Mouse (Mus musculus) frontal cortex, postnatal 10 days (tissue): ENCODE data around the gene Fbxo3.
A peak's percentile ranks its signal among the peaks of the same experiment; 100 is the strongest.
"Not testable (repeated sequence)": the region's sequence is repeated elsewhere in the genome, so short reads cannot be mapped to it uniquely, and the experiment has no call there.

ENCODE experiments used
- DNase-seq, 2 experiments: peaks; one replicate each; pipeline ENCODE4 v3.0.0; 2022; ENCODE audit warnings: low spot score in 2 of 2, mixed read lengths in 1 of 2

Fbxo3 gene

DNA sequence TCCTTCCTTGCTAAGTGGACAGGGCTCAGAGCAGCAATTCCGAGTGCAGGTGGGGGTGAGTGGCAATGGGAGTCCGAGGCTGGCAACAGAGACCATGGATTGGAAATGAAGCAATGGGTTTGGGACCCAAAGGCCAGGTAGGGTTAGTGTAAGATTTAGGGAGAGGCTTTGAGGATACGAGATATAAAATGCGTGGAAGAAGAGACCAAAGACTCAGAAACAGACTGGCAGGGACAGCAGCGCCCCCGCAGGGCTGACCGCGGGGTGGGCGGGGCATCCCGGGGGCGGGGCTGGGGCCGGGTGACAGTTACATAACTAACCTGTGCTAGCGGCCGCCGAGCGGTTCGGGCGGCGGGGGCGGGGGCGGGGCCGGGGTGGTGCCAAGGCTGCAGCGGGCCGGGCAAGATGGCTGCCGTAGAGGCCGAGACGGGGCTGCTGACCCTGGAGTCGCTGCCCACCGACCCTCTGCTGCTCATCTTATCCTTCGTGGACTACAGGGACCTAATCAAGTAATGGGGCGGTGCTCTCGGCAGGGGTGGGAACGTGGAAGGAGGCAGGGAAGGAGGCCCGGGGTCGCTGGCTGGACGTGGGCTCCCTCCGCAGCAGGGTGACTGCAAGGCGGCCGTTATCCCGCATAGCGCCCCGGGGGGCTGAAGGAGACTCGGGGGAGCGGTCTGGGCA is at the start of gene Fbxo3:
Fbxo3 (plus strand) TSS at position 264 of the 681 bp plus-strand sequence.
- peak; percentile 76 to 79 for DNase-seq

DNA sequence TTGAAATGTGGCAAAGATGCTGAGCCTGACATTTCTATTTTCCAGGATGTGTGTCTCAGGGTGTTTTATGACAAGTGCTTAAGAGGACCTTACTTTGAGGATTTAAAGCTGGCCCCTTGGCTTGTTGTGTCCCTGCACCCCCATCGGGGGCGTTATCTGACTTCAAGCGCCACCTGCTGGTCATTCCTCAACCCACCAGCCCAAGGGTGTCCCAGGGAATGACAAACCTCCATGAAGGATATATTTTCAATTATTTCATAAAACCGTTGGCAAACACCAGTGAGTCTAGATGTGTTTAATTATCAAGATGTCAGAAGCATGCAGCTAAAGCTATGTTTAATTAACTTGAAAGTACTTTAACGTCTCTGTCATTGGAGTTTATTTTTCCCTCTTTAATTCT is 45.3 kb upstream of the Fbxo3 start:
- peak in 1 of 2 experiments; percentile 56 for DNase-seq

DNA sequence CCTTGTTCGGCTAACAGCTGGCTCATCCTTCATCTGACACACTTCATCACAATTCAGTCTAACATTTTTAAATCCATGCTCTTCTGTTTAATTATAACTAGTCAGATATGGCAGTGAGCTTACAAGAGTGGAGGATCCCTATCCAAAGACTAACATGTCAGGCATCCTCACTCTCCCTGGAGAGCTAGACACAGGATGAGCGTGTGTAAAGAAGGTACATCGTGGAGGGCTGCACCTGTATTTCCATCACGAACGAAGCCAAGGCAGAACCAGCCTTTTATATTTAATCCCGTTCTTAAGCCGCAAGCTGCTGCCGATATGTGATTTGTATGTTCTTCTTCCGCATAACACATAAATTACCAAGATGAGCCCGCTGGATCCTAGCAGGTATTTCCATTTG is 44.4 kb upstream of the Fbxo3 start:
- DNase-seq: no peak

DNA sequence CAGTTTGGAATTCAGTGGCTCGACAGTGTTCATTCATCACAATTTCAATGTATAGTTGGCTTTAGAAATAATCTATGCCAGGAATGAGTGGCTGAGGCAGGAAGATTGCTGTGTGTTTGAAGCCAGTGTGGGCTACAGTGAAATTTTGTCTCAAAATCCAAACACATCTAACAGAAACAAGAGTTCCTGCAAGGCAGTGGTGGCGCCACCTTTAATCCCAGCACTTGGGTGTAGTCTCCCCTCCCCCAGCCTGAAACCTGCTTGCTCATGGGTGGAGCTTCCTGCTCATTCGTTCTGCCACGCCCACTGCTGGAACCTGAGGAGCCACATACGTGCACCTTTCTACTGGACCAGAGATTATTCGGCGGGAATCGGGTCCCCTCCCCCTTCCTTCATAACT is 39.9 kb upstream of the Fbxo3 start:
- DNase-seq: not testable (repeated sequence)

DNA sequence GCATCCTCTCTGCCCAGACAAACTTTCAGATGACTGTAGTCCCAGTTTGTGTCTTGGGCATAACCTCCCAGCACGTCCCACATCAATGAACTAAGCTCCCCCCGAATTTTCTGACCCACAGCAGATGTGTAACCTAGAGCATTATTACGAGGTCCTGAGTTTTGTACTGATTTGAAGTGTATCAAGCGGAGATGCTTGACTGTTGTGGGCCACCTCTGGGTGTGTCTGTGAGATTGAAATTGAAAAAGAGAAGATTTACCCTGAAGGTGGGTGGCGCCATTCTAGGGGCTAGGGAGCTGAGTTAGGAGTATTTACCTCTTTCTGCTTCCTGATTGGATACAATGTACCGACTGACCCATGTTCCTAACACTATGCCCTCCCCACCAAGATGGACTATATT is 37.8 kb upstream of the Fbxo3 start:
- DNase-seq: no peak

DNA sequence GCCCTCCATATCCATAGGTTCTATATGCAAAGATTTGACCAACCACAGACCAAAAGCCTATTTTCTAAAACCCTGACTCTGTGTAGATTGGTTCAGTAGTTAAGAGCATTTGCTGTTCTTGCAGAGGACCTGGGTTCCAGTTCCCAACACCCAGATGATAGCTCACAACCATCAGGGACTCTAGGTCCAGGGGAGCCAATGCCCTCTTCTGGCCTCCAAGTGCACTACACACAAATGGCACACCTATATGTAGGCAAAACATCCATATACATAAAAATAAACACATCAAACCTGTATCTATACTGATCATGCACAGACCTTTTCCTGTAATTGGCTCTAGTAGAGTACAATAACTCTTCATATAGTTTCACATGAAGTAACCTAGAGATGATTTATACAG is 36.2 kb upstream of the Fbxo3 start:
- no peak for DNase-seq

DNA sequence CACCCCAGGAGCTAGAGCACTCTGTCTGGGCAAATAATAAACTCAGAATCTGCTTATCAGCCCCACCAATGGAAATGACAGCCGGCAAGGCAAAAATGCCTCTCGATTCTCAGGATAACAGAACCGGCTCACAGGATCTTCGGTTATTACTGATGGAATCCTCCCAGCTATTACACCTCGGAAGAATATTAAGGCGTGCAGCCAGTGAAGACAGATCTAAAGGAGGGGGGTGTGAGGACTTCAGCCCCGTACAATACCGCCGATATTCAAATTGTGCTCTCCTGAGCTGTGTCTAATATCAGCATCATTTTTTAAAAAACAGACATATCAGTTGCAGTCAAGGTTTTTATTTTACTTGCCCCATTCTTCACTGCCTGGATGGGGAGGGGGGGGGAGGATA is 35.4 kb upstream of the Fbxo3 start:
- DNase-seq: no peak

DNA sequence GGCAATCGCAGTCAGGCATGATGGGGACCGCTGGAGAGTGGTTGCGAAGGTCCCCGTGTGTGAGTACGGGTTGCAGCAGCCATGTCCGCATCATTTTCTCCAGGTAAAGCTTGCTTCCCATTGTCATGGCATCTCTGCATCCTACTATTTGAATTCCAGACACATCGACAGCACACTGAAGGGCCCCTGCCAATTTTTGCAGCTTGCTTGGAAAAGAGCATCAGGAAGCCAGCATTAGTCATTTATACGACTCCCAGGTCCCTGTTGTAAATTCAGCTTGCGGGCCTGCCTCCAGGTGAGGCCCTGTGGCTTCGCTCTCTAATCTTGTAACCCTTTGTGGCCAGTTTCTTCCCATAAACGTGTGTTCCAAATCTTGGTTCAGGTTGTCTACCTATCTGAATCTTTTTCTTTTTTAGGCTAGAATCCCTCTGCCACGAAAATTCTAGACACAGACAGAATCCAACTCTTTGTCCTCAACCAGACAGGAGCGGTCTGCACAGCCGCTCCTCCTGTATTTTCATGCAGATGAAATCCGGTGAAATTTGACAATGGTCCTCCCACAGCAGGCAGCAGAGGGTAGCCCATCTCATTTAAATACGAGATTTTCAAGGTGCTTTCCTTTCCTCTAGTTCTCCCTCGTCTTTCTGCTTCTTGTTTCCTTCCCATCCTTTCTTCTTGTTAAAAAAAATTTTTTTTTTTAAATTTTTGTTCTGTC is 34.7 kb upstream of the Fbxo3 start:
- DNase-seq: no peak

DNA sequence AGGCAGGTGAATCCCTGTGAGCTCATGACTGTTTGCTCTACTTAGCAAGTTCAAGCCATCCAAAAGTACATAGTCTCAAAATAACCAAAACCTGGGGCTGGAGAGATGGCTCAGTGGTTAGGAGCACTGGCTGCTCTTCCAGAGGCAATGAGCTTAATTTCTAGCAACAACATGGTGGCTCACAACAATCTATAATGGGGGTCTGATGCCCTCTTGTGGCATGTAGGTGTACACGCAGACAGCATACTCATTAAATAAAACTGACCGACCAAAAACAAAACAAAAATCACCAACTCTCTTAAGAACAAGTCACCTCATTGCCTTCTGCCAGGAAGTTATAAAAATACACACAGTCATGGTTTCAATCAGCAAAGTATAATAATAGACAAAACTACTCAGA is 26.4 kb upstream of the Fbxo3 start:
- no peak for DNase-seq

DNA sequence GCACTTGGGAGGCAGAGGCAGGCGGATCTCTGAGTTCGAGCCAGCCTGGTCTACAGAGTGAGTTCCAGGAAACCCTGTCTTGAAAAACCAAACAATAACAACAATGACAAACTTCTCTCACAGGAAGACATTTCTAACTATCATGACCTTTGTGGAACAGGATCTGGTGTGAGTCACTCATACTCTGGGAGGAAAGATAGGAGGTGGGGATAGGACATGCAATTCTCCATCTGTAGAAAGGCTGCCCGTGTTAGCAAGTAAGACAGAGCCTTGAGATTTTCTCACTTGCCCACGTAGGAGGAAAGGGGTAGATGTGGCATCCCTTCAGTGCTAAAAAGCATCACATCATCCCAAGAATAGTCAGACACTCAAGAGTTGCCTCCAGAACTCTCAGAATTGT is 25.7 kb upstream of the Fbxo3 start:
- no peak for DNase-seq

DNA sequence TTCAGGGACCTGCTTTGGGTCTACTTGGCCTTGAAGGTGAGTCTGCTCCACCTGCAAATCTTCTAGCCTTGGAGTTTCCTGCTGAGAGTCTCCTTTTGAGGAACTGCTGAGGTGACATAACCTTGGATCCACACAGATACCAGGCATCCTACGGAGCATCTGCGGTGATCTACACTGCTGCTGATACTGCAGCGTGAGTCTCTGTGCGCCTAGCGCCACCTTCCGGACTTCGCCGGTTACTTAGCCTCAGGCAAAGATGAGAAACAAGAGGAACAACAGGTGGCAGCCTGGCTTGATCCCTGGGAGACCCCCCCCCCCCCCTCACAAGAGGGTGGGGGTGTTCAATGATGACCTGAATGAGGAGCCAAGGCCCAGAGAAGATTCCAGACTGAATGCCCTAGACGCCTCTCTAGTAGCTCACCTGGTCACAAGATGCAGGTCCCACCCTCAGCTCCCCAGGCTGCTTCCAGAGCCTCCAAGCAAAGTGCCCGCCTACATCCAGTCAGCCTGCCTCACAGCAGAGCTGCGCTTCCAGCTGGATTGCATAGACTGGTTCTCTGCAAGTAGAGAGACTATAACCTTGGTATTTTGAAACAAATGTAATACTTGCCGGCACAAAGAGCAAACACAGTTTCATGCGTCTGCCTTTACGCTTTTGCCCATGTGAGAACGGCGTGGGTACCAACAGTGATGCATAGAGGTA is 24.7 kb upstream of the Fbxo3 start:
- peak in 1 of 2 experiments; percentile 68 for DNase-seq

DNA sequence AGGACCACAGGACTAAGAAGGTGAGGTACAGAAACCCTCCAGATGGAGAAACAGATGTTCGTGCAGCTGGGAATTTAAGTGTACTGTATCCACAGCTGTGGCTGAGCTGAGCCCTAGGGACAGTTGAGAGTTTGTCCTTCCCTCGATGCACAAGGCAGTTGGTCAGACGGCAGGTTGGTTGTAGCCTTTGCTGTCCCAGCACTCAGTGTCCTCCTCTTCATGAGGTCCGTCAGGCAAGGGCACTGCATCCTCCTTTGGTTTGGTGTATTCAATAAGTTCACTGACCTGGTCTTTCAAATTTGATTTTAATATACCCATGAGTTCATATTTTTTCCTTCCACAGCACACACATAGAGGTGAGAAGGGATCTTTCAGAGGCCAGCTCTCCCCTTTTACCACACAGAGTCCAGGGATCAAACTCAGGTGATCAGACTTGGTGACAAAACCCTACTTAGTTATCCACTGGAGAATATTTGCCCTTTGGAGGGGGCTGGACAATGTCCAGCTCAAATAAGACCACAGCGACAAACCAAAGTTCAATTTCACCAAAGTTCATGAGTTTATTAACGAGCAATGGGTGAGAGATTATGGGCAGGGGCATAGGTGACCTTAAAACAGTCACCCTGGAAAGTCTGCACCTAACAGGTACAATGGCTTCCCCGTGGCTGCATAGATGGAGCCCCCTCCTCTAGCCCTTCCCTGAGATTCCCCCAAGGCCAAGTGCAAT is 19.6 kb upstream of the Fbxo3 start:
- DNase-seq: no peak

DNA sequence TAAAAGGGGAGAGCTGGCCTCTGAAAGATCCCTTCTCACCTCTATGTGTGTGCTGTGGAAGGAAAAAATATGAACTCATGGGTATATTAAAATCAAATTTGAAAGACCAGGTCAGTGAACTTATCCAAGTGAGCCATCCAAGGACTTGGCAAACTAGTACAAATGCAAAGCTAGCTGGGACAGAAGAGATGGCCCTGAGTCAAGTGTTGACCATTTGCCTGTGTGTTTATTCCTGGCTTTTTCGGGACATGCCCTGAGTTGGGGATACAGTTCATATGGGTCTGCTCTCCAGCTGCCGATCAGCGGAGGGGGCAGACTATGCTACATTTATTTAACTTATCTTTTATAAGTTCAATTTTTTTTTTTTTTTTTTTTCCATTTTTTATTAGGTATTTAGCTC is 18.7 kb upstream of the Fbxo3 start:
- DNase-seq: not testable (repeated sequence)

DNA sequence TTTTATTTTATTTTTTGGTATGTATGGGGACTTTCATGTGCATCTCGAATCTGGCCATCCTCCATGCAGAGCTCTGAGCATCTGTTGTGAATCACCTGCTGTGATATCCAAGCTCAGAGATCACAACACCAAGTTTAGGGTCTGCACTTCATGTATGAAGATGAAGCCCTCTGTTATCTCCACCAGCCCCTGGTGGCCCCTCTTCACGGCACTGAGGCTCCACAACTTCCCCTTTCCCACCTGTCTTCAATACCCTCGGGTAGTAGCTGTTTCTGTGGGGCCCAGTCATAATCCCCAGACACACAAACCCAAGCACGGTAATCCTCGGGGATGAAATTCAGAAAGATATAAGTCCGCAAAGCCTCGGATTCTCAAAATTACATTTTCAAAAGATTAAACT is 4.4 kb upstream of the Fbxo3 start:
- no peak for DNase-seq

DNA sequence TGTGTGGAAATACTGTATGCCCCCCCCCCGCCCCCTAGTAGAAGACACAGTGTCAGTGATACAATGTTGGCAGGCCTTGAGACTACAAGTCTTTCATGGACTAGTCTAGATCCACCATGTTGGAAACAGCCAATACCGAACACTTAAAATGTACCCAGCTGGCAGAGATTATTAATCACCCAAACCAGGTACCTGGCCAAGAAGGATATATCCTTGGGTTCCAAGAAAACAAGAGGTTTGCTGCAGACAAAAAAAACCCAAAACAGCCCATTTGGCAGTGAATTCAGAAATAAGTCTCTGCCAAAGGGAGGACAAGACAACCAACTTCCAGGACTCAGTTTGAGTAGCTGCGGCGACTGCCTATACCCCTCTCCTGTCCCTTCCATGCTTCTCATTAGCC is 2.9 kb upstream of the Fbxo3 start:
- DNase-seq: no peak

DNA sequence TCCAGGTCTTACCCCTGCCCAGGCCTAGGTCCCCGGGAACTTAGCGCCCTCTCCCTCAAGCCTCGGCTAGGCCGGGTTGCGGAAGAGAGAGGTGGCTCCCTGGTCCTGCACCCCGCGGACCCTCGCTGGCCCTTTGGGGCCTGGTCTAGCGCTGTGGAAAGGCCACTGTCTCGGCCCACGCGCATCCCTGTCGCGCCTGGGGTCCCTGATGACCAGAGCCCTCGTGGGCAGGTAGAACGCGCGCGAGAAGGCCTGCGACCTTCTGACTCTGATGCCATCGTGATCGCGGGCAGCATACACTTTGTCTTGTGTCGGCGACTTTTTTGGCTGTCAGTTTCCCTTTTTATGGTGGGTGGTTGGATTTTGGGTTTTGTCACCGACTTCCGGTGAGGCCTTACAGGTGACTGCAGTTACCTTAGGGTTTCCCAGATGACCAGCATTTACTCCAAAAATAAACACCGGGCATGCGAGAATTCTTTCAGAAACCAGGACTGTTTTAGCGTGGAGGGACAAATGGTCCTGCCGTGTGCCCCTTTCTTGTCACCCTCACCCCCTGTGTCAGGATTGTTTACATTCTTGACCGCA is 710 bp downstream of the Fbxo3 start, which contains the start of gene 4931422A03Rik:
4931422A03Rik (minus strand) TSS at position 223 of the 585 bp plus-strand sequence.
- no peak for DNase-seq

DNA sequence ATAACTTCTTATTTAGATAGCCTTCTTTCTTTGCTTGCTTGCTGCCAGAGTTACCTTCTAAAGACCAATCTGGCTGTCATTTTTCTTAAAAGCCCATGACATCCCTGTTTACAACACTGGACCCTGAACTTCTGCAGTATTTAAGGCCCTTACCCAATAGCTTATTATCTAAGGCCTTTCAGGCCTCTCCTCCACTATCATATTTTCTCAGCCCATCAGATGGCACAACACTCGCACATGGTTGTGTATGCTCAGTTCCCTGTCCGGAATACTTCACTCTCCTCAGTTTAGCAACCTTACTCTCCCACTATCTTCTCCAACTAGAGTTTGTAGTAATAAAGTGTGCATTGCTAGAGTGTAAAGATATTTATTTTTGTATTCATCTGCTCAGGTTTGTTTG is 1.6 kb downstream of the Fbxo3 start:
- no peak for DNase-seq

DNA sequence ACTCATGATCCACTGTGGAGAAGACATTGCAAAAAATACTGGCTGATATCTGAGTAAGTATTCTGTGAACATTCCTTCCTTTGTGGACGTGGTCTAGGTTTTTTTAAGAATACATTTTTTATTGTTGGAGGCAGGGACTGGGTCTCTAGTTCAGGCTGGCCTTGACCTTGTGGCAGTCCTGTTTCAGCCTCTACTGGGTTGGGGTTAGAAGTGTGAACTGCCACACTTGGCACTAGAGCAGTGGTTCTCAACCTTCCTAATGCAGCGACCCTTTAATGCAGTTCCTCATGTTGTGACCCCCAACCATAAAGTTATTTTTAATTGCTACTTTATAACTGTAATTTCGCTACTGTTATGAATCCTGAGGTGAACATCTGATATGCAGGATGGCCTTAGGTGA is 2.9 kb downstream of the Fbxo3 start:
- DNase-seq: no peak

DNA sequence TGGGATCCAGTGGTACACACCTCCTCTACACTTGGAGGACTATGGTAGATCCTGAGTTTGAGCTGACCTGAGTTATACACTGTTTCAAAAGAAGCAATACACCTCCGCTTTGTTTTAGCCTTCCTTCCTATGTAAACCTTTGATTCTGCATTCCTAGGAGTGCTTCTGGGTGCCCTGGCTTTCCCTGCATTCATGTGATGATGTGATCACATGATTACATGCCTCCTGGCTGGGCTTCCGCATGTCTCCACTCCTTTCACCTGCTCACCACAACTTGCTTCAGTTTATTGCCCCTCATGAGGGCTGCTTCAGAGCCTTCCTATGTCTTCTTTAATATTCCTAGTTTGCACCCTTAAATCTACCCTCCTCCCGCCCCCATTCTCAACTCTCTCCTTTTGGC is 4.5 kb downstream of the Fbxo3 start:
- no peak for DNase-seq

DNA sequence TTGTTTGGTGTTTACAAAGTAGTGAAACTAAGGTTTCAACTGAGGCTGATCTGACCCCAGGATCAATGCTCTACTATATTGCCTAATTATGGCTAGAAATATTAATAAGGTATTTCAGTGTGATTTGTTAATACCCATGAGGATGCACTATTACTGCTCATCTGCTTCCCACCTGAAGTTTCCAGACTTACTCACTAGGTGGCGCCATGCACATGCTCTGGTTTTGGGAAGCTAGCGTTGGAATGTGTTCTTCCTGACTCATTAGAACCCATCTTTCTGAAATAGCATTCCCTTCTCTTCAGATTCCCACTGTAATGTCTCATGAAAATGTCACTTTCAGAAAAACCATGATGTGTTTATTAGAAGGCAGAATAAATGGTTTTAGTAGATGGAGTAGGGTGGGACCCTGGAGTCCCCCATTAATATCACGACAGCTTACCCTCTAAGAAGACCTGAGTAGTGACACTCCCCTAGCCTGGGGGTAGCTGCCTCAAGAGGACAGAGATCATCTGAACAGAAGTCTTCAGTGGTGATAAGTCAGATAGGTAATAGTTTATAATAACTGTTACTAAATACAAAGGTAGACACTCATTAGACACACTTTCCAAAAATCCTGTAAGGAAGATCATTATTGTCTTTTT is 7.4 kb downstream of the Fbxo3 start:
- DNase-seq: peak in 1 of 2 experiments; percentile 54

DNA sequence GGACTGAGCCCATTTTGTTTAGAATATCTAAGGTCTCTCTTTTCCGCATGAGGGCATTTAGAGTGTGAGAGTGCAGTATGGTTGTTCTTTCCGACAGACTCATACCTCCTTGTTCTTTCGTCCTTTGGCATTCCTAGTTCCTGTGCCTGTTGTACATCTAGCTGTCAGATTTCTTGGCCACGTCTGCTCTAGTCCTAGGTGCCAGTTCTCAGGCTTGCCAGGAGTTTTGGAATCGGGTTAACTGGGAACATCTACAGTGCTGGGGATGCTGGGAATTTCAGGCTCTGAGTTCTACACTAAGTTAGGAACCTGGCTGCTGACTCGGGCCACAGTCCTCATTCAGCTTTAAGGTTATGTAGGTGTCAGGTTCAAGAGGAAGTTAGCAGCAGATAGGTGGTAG is 8.1 kb downstream of the Fbxo3 start:
- no peak for DNase-seq
